Mouse (Mus musculus): Measurements from ENCODE around the gene Olfr447. TPM values are rescaled to one million over a fixed set of nuclear protein-coding genes. Genes with fewer than 3 reads are reported as not detected.

Gene Olfr447
- not detected in 2 replicates for polyA plus RNA-seq (2016; fragmentation: Nextera tagmentation; extraction: Ambion mirVana)

- no peak for DNase-seq (ENCODE audit: low spot score)
- Histone ChIP-seq H3K27me3 (ENCODE audit: low read depth, poor library complexity, severe bottlenecking) (no peaks in the 10 kb centered on the region), H3K4me1 (no peaks in the 10 kb centered on the region), H3K9me3 (replicated peaks) (no peaks in the 10 kb centered on the region), H3K27ac (replicated peaks) (no peak within 1 kb of the TSS), H3K36me3 (no peaks in the 10 kb centered on the region), H3K4me3 (no peak within 1 kb of the TSS)
Observed at GRCm38 (mm10) chr6:42908578-42908977, at the start of gene Olfr447. Gene Olfr447 (plus strand): TSS chr6:42908878.

GRCm38 (mm10) chr6:42860222-42860819 lies 48.4 kb upstream of the Olfr447 start:
- Histone ChIP-seq H3K4me1 (peaks cover 5% of the 10 kb centered on the region; the same call in 1 of the 2 replicates), H3K4me3 (no peak overlapping the region), H3K9me3 (replicated peaks) (no peaks in the 10 kb centered on the region), H3K36me3 (no peaks in the 10 kb centered on the region), H3K27me3 (ENCODE audit: low read depth, poor library complexity, severe bottlenecking) (no peaks in the 10 kb centered on the region), H3K27ac (replicated peaks) (no peak overlapping the region)
- no peak for DNase-seq (ENCODE audit: low spot score)
- WGBS = 17% methylated on average over 4 of the region's 4 CpGs

GRCm38 (mm10) chr6:42869695-42870094 lies 39.0 kb upstream of the Olfr447 start:
- no peak for DNase-seq (ENCODE audit: low spot score)
- Histone ChIP-seq H3K36me3 (no peaks in the 10 kb centered on the region), H3K9me3 (replicated peaks) (no peaks in the 10 kb centered on the region), H3K4me1 (no peaks in the 10 kb centered on the region), H3K4me3 (no peak overlapping the region), H3K27me3 (ENCODE audit: low read depth, poor library complexity, severe bottlenecking) (no peaks in the 10 kb centered on the region), H3K27ac (replicated peaks) (no peak overlapping the region)
- 83% methylated on average over 3 of the region's 3 CpGs for WGBS

GRCm38 (mm10) chr6:42876323-42876722 lies 32.4 kb upstream of the Olfr447 start:
- H3K27ac ChIP-seq (replicated peaks) = no peak overlapping the region
- no peaks in the 10 kb centered on the region for H3K27me3 ChIP-seq (ENCODE audit: low read depth, poor library complexity, severe bottlenecking)
- no peaks in the 10 kb centered on the region for H3K4me1 ChIP-seq
- no peak for DNase-seq (ENCODE audit: low spot score)
- H3K4me3 ChIP-seq = no peak overlapping the region
- H3K36me3 ChIP-seq = no peaks in the 10 kb centered on the region
- H3K9me3 ChIP-seq (replicated peaks) = no peaks in the 10 kb centered on the region

- Histone ChIP-seq H3K27ac (replicated peaks) (no peak within 1 kb of the TSS), H3K4me1 (no peaks in the 10 kb centered on the region), H3K27me3 (ENCODE audit: low read depth, poor library complexity, severe bottlenecking) (no peaks in the 10 kb centered on the region), H3K9me3 (replicated peaks) (no peaks in the 10 kb centered on the region), H3K36me3 (no peaks in the 10 kb centered on the region), H3K4me3 (no peak within 1 kb of the TSS)
- no peak for DNase-seq (ENCODE audit: low spot score)
- WGBS = 85% methylated on average over 1 of the region's 1 CpGs
Observed at GRCm38 (mm10) chr6:42890141-42890540, 18.5 kb upstream of the Olfr447 start, which contains the start of gene Olfr448. Gene Olfr448 (plus strand): TSS chr6:42890441.

- Histone ChIP-seq H3K9me3 (replicated peaks) (no peaks in the 10 kb centered on the region), H3K36me3 (no peaks in the 10 kb centered on the region), H3K4me3 (no peak overlapping the region), H3K4me1 (peaks cover 4% of the 10 kb centered on the region; the same call in 1 of the 2 replicates), H3K27me3 (ENCODE audit: low read depth, poor library complexity, severe bottlenecking) (no peaks in the 10 kb centered on the region), H3K27ac (replicated peaks) (no peak overlapping the region)
- DNase-seq (ENCODE audit: low spot score) = no peak
- 23% methylated on average over 1 of the region's 1 CpGs for WGBS
Observed at GRCm38 (mm10) chr6:42900345-42900744, 8.3 kb upstream of the Olfr447 start.

- WGBS = 76% methylated on average over 2 of the region's 2 CpGs
- Histone ChIP-seq H3K27me3 (ENCODE audit: low read depth, poor library complexity, severe bottlenecking) (no peaks in the 10 kb centered on the region), H3K4me3 (no peak within 1 kb of the TSS), H3K27ac (replicated peaks) (no peak within 1 kb of the TSS), H3K4me1 (no peaks in the 10 kb centered on the region), H3K36me3 (no peaks in the 10 kb centered on the region), H3K9me3 (replicated peaks) (no peaks in the 10 kb centered on the region)
- no peak for DNase-seq (ENCODE audit: low spot score)
Observed at GRCm38 (mm10) chr6:42921077-42921476, 12.4 kb downstream of the Olfr447 start, which contains the start of gene Olfr446. Gene Olfr446 (plus strand): TSS chr6:42921377.

- Histone ChIP-seq H3K27me3 (ENCODE audit: low read depth, poor library complexity, severe bottlenecking) (no peaks in the 10 kb centered on the region), H3K9me3 (replicated peaks) (peaks cover 12% of the 10 kb centered on the region; the same call in 1 of the 2 replicates), H3K4me3 (no peak within 1 kb of the TSS), H3K27ac (replicated peaks) (no peak within 1 kb of the TSS), H3K4me1 (no peaks in the 10 kb centered on the region), H3K36me3 (no peaks in the 10 kb centered on the region)
- WGBS = 68% methylated on average over 1 of the region's 1 CpGs
- DNase-seq (ENCODE audit: low spot score) = no peak
Observed at GRCm38 (mm10) chr6:42948767-42949166, 40.1 kb downstream of the Olfr447 start, which contains the start of gene Olfr444. Gene Olfr444 (plus strand): TSS chr6:42949067.

Other genes with a start within 250 kb of the Olfr447 start
- 106 and 146 TPM in 2 replicates for gene Tcaf1, start 198.8 kb upstream of the Olfr447 start, polyA plus RNA-seq (2016; fragmentation: Nextera tagmentation; extraction: Ambion mirVana)
- gene Olfr453, start 169.5 kb upstream of the Olfr447 start, polyA plus RNA-seq (2016; fragmentation: Nextera tagmentation; extraction: Ambion mirVana) = not detected in 2 replicates
- gene Olfr38, start 152.5 kb upstream of the Olfr447 start, polyA plus RNA-seq (2016; fragmentation: Nextera tagmentation; extraction: Ambion mirVana) = not detected in 2 replicates
- not detected in 2 replicates for gene Olfr452, start 123.8 kb upstream of the Olfr447 start, polyA plus RNA-seq (2016; fragmentation: Nextera tagmentation; extraction: Ambion mirVana)
- not detected in 2 replicates for gene Olfr450, start 96.9 kb upstream of the Olfr447 start, polyA plus RNA-seq (2016; fragmentation: Nextera tagmentation; extraction: Ambion mirVana)
- not detected in 2 replicates for gene Olfr449, start 74.5 kb upstream of the Olfr447 start, polyA plus RNA-seq (2016; fragmentation: Nextera tagmentation; extraction: Ambion mirVana)
- not detected in 2 replicates for gene Olfr448, start 18.4 kb upstream of the Olfr447 start, polyA plus RNA-seq (2016; fragmentation: Nextera tagmentation; extraction: Ambion mirVana)
- gene Olfr446, start 12.5 kb downstream of the Olfr447 start, polyA plus RNA-seq (2016; fragmentation: Nextera tagmentation; extraction: Ambion mirVana) = not detected in 2 replicates
- not detected in 2 replicates for gene Olfr444, start 40.2 kb downstream of the Olfr447 start, polyA plus RNA-seq (2016; fragmentation: Nextera tagmentation; extraction: Ambion mirVana)
- not detected in 2 replicates for gene Olfr441, start 197.5 kb downstream of the Olfr447 start, polyA plus RNA-seq (2016; fragmentation: Nextera tagmentation; extraction: Ambion mirVana)
- gene Olfr237-ps1, start 237.7 kb downstream of the Olfr447 start, polyA plus RNA-seq (2016; fragmentation: Nextera tagmentation; extraction: Ambion mirVana) = not detected in 2 replicates